Mouse (Mus musculus) regulatory T cell (primary cell): Measurements from ENCODE around the gene Mab21l3.

Source experiments
- in situ Hi-C: fragments of 300-600 bp; cut with MboI, MseI; formaldehyde crosslinking; loops from one replicate; pipeline ENCODE4 v1.15.1; 2025; ENCODE audit warnings: high pct_unique_total_duplicates

Gene Mab21l3

GRCm38 (mm10) chr3:101804971-101805561 is 43.7 kb downstream of the Mab21l3 start:
- in situ Hi-C loops: loop anchor here (25.0 kb wide), 1 partner anchor 868 kb away; no protein-coding TSS in a partner anchor

- in situ Hi-C loops: loop anchor here (25.0 kb wide), 1 partner anchor 867 kb away; no protein-coding TSS in a partner anchor
Observed at GRCm38 (mm10) chr3:101804331-101804730, 44.4 kb downstream of the Mab21l3 start.

GRCm38 (mm10) chr3:101803764-101804163 is 45.0 kb downstream of the Mab21l3 start:
- in situ Hi-C loops: loop anchor here (25.0 kb wide), 1 partner anchor 866 kb away; no protein-coding TSS in a partner anchor

- in situ Hi-C loops: loop anchor here (25.0 kb wide), 1 partner anchor 865 kb away; no protein-coding TSS in a partner anchor
Observed at GRCm38 (mm10) chr3:101802746-101803145, 46.0 kb downstream of the Mab21l3 start.

GRCm38 (mm10) chr3:101800596-101801018 is 48.2 kb downstream of the Mab21l3 start:
- in situ Hi-C loops: loop anchor here (25.0 kb wide), 1 partner anchor 863 kb away; no protein-coding TSS in a partner anchor

GRCm38 (mm10) chr3:101799852-101800595 is 48.7 kb downstream of the Mab21l3 start:
- in situ Hi-C loops: loop anchor here (10.0 to 25.0 kb wide), 2 partner anchors 225 to 863 kb away; no protein-coding TSS in a partner anchor

GRCm38 (mm10) chr3:101797830-101798709 is 50.7 kb downstream of the Mab21l3 start:
- in situ Hi-C loops: loop anchor here (10.0 kb wide), 1 partner anchor 223 kb away; no protein-coding TSS in a partner anchor

- in situ Hi-C loops: loop anchor here (10.0 kb wide), 1 partner anchor 221 kb away; no protein-coding TSS in a partner anchor
Observed at GRCm38 (mm10) chr3:101796212-101796611, 52.5 kb downstream of the Mab21l3 start.

- in situ Hi-C loops: loop anchor here (10.0 kb wide), 1 partner anchor 221 kb away; no protein-coding TSS in a partner anchor
Observed at GRCm38 (mm10) chr3:101795387-101796039, 53.2 kb downstream of the Mab21l3 start.

- in situ Hi-C loops: loop anchor here (10.0 kb wide), 1 partner anchor 220 kb away; no protein-coding TSS in a partner anchor
Observed at GRCm38 (mm10) chr3:101794666-101795065, 54.1 kb downstream of the Mab21l3 start.

- in situ Hi-C loops: loop anchor here (10.0 kb wide), 1 partner anchor 219 kb away; no protein-coding TSS in a partner anchor
Observed at GRCm38 (mm10) chr3:101794026-101794425, 54.7 kb downstream of the Mab21l3 start.

GRCm38 (mm10) chr3:101792191-101792590 is 56.6 kb downstream of the Mab21l3 start:
- in situ Hi-C loops: loop anchor here (10.0 kb wide), 1 partner anchor 217 kb away; no protein-coding TSS in a partner anchor

GRCm38 (mm10) chr3:101784768-101785424 is 63.9 kb downstream of the Mab21l3 start:
- in situ Hi-C loops: no loop called here

GRCm38 (mm10) chr3:101783793-101784192 is 65.0 kb downstream of the Mab21l3 start:
- in situ Hi-C loops: no loop called here

GRCm38 (mm10) chr3:101780874-101781483 is 67.8 kb downstream of the Mab21l3 start:
- in situ Hi-C loops: no loop called here

GRCm38 (mm10) chr3:101778896-101779665 is 69.7 kb downstream of the Mab21l3 start:
- in situ Hi-C loops: no loop called here

GRCm38 (mm10) chr3:101775732-101776131 is 73.0 kb downstream of the Mab21l3 start:
- in situ Hi-C loops: no loop called here

GRCm38 (mm10) chr3:101770540-101770939 is 78.2 kb downstream of the Mab21l3 start:
- in situ Hi-C loops: loop anchor here (5.0 kb wide), 1 partner anchor 38 kb away; no protein-coding TSS in a partner anchor

GRCm38 (mm10) chr3:101763566-101763965 is 85.2 kb downstream of the Mab21l3 start:
- in situ Hi-C loops: no loop called here
